Mouse (Mus musculus) layer of hippocampus, adult 9-10 months (tissue): ENCODE measurements around the gene Vmn2r57.
A peak's percentile ranks its signal among the peaks of the same experiment; 100 is the strongest.
"Not testable (repeated sequence)": the region's sequence is repeated elsewhere in the genome, so short reads cannot be mapped to it uniquely, and the experiment has no call there.

Experiments used
- DNase-seq: peaks from one replicate; pipeline ENCODE4 v3.0.0; 2022; ENCODE audit warnings: low spot score

The Vmn2r57 gene

GRCm38 (mm10) chr7:41448596-41448995 lies at the start of gene Vmn2r57:
TSS of gene Vmn2r57 (minus strand) at chr7:41448696.
- DNase-seq: not testable (repeated sequence)

GRCm38 (mm10) chr7:41497871-41498270 lies 49.4 kb upstream of the Vmn2r57 start:
- DNase-seq: no peak

GRCm38 (mm10) chr7:41451864-41452263 lies 3.4 kb upstream of the Vmn2r57 start:
- no peak for DNase-seq

- no peak for DNase-seq
Measured at GRCm38 (mm10) chr7:41394130-41394529, 54.4 kb downstream of the Vmn2r57 start.

- DNase-seq: peak; percentile 72
Measured at GRCm38 (mm10) chr7:41393048-41393971, 55.2 kb downstream of the Vmn2r57 start, which contains the start of gene AI987944. TSS of gene AI987944 (minus strand) at chr7:41393379.
